Mouse (Mus musculus): ENCODE measurements around the gene Astn1. TPM values are rescaled to one million over a fixed set of nuclear protein-coding genes. Genes with fewer than 3 reads are reported as not detected.

Astn1 gene
- total RNA-seq, 2 experiments from 2014 or later = not detected

DNA sequence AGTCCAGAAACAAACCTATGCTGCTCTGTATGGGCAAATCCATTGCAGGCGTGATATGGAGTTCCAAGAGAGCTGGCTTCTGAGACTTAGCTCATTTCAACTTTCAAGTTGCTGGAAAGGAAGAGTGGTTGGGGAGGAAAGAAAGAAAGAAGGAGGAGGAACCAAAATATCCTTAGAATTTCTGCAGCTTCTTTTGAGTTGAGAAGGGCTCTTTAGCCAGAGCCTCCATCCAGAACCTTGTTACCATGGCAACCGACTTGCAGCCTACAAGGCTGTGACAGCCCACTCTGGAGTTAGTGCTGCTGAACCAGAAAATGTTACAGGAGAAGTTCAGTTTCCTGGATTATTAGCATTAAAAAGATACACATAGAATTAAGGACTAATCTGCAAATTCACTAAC lies 46.1 kb downstream of the Astn1 start:
- no peak for ATAC-seq (replicated peaks; ENCODE audit: low FRiP score, poor library complexity, severe bottlenecking)

DNA sequence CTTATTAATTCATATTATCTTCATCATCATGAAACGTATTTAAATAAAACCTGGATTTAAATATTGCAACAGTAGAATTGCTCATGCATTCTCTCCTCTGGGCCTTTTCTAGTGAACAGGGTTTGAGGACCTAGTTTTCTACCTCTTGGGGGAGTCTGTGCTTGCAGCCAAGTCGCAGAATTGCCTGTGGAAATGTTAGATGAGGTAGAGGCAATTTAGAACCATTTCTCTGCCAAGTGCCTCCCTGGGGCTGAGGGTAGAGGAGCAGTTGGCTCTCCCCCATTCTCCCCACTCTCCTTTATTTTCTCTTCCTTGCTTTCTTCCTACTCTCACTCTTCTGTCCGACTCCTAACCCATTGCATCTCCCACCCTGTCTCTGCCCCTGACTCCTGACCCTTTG lies 49.1 kb downstream of the Astn1 start:
- ATAC-seq (replicated peaks; ENCODE audit: low FRiP score, poor library complexity, severe bottlenecking) = no peak

DNA sequence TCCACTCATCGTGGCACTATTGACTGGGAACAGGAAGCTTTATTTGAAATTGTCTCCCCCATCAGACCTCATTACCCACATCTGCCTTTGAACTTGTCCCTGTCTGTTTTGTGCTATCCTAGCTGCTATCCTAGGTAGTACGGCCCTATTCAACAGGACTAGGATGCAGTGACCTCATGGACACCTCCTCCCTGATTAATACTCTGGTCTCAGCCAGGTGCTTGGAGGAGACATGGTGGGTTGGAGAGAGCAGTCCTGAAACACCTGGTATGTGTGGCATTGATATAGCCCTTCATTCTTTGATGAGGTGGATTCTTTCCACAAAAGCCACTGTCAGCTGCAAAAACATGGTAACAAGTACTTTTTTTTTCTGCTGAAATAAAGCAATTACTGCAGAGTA lies 52.1 kb downstream of the Astn1 start:
- ATAC-seq (replicated peaks; ENCODE audit: low FRiP score, poor library complexity, severe bottlenecking) = no peak

DNA sequence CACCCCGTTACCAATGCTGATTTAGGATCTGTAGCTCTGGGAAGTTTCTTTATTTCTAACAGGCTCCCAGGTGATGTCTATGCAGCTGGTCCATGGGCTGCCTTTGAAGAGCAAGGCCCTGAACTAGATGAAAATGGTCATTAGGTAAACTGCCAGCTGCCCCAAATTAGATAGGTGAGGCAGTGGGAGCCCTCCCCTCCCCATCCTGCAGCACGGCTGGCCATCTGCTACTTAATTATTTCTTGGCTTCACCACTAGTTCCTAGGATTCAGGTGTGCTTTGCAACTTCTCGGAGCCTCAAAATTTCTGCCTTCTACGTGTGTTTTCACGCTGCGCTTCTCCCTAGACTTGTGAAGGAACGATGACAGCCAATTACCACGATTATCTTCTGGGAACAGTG lies 59.4 kb downstream of the Astn1 start:
- ATAC-seq (replicated peaks; ENCODE audit: low FRiP score, poor library complexity, severe bottlenecking) = no peak

DNA sequence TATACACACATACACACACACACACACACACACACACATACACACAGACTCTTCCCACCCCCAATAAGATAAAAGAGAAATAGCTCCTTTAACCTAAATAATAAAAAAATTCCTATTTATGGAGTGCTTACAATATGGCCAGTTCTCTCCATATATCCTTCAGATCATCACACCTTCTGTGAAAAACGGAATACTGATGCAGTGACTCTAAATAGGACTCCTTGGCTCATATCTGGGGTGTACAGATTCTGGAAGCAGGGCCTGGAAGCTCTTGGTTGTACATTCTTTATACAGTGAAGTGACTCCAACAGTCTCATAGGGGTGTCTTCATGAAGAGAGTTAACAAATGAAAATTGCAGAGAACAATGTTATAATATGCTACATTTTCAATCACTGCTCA lies 60.7 kb downstream of the Astn1 start:
- no peak for ATAC-seq (replicated peaks; ENCODE audit: low FRiP score, poor library complexity, severe bottlenecking)

DNA sequence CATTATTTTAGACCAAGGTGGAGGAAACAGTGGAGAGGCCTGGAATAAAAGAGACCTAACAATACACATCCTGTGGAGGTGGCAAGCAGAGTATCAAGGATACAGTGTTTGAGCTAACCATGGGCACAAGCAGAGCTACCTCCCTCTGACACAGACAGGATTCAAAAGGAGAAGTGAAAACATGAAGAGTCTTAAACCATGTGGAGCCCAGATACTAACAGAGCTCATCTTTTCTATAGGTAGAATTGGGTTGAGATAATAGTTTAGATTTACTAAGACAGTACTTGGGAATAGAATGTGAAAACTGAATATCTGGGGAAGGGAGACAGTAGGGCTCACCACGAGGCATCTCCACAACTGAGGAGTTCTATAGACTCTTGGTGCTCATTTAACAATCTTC lies 84.0 kb downstream of the Astn1 start:
- ATAC-seq (replicated peaks; ENCODE audit: low FRiP score, poor library complexity, severe bottlenecking) = no peak

DNA sequence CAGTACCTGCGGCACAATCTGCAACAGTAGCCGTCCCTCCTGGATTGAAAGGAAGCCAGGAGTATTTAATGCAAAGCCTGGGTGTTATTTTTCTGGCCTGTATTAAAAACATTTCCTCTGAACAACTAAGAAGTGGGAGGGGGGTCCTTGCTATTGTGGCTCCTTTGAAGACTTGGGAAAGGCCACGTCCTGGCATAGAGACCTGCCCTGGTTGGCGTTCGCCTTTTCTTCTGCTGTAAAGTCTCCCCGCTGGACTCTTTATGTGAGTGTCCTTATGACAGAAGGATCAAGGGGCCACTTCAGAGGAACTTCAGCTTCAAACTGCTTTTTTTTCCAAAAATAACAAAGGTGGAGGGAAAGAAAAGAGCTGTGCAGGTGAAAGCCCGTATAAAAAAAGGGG lies 85.9 kb downstream of the Astn1 start:
- ATAC-seq (replicated peaks; ENCODE audit: low FRiP score, poor library complexity, severe bottlenecking) = no peak

DNA sequence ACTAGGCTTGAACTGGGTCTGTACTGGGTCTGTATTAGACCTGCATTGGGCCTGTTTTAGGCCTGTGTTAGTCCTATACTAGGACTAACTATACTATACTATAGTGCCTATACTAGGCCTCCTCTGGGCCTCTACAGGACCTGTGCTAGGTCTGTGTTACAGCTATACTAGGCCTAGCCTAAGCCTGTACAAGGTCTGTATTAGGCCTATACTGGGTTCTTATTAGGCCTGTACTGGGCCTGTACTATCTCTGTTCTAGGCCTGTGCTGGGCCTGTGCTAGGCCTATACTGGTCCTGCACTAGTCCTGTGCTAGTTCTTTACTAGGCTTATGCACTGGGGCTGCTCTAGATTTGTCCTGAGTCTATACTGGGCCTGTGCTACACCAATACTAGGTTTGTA lies 90.6 kb downstream of the Astn1 start:
- no peak for ATAC-seq (replicated peaks; ENCODE audit: low FRiP score, poor library complexity, severe bottlenecking)

DNA sequence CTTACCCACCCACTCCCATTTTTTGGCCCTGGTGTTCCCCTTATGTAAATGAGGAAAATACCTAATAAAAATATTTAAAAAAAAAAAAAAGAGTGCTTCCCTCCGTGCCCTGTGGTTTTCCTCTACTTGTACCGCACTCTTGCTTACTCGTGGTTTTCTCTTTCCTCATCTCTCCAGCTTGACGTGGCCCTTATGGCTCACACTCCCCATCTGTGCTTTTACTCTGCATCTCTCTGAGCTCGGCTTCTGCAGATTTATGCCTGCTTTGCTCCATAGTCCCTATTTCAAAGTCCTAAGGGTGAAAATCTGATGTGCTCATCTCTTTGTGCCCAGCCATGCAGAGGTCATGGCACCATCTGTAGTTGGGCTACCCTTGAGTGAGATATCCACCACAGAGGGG lies 91.5 kb downstream of the Astn1 start:
- no peak for ATAC-seq (replicated peaks; ENCODE audit: low FRiP score, poor library complexity, severe bottlenecking)

DNA sequence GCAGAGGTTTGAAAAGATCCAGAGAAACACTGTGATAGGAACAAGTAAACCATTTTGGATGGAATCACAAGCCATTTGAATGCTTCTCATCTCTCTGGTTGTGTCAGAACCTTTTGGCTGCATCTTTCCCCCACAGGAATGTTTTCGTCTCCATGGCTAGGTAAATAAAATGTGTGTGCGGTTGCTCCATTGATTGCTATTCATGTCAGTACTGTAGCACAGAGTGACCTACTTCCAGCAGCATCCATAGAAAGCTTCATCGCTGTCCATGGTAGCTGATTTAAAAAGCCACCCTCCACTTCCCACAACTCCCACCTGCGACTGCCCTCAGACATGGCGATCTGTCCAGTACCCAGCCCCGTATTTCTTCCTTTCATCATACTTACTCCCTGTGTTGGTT lies 101.9 kb downstream of the Astn1 start:
- ATAC-seq (replicated peaks; ENCODE audit: low FRiP score, poor library complexity, severe bottlenecking) = no peak

DNA sequence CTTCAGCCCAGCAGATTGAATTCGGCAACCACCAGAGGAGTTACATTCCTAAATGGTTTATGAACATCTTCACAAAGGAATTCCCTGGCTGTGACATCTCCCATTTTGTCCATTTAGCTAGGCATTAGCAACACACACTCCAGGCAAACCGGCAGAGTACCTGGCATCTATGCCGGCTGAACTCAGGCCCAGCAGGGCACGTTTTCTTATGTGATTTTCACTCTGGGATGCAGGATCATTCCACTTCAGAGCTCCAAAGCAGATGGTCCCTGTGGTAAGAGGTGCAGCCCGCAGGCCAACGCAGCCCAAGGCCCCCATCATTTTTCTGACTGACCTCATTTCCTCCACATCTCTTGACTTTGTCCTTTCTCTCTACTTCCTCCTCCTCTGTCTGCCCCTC lies 103.2 kb downstream of the Astn1 start:
- no peak for ATAC-seq (replicated peaks; ENCODE audit: low FRiP score, poor library complexity, severe bottlenecking)

DNA sequence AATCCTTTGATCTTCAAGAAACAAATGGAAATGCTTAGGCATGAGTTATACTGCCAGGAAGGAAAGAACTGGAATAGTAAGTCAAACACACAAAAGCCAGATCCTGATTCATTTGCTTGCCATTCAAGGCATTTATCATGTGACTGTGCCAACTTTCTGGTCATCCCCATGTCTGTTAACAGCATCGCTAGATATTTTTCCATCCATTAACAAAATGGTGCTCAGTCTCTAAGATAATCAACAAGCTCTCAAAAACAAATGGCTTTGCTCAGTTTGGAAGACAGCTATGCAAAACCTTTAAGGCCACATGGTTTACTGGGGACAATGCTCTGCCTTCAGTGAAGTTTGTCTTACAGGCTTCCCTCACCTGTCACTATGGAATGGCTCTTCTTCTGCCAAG lies 115.8 kb downstream of the Astn1 start:
- ATAC-seq (replicated peaks; ENCODE audit: low FRiP score, poor library complexity, severe bottlenecking) = no peak

DNA sequence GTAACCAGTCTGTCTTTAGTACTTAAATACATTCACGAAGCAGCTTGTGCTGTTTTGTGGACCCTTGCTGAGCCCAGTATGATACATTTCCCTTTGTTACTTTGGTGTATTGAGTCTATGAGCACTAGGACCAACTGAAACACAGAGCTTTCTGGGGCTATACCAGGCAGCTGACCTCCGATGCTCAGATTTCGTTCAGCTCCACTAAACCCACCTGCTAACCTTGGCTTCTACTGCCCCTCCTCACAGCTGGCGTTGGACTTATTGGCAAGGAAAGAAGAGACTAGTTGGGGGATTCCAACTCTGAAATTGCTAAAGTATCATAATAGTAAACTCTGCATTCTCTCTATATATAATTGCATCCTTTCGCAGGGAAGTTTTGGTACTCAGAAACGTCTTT lies 118.2 kb downstream of the Astn1 start:
- no peak for ATAC-seq (replicated peaks; ENCODE audit: low FRiP score, poor library complexity, severe bottlenecking)

DNA sequence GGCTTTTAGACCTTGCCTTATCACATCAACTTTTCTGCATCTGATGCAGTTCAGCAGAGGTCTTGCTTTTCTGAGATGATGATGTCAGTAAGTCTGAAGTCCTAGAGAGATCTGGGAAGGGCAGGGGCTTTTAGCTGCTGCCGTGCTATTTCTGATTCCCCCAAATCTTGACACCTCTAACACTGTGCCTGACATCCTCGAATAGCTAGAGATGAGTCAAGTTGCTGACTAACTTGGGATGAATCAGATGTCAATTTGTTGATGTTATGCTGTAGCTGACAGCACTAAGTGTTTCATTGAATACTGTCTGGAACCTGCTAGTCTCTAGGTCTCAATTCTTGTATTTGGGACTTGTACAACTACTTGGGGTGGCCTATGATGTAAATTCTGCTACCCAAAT lies 121.7 kb downstream of the Astn1 start:
- no peak for ATAC-seq (replicated peaks; ENCODE audit: low FRiP score, poor library complexity, severe bottlenecking)

DNA sequence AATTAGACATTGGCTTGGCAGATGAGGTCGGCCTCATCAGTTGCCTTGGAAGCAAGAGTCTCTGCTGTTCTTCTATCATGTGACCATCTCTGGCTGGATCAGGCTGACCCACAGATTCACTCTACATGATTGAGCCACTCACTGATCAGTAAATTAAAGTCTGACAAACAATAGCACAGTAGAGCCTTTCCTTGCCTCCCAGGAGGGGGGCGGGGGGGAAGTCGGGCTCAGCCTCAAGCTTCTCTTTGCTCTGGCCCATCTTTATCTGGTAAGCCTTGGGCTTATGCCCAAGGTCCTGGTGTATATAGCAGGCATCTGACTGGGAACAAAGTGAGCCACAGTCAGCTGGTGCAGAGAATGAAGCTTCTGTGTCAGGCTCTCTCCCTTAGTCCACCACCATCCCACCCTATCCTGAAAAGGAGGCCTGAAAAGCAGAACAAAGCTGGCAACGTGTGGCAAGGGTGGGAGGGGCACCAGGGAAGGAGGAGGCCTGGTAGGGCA lies 127.5 kb downstream of the Astn1 start:
- ATAC-seq (replicated peaks; ENCODE audit: low FRiP score, poor library complexity, severe bottlenecking) = no peak

DNA sequence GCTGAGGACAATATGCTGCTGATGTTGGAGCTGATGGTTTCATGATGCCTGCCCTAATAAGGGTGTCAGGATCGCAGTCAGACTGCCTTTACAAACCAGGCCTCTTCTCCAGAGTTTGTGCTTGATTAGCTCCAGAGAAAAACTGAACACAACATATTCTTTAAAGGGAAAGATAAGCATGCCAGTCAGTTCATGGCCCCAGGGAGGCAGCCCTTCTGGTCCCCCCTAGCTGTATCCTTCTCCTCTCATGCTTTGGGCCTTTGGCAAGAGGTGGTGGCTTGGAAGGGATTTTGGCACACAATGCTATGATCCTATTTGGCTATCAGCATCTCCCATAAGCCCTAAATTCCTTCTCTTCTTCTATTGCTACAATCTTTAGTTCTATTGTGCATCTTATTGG lies 128.1 kb downstream of the Astn1 start:
- ATAC-seq (replicated peaks; ENCODE audit: low FRiP score, poor library complexity, severe bottlenecking) = no peak

DNA sequence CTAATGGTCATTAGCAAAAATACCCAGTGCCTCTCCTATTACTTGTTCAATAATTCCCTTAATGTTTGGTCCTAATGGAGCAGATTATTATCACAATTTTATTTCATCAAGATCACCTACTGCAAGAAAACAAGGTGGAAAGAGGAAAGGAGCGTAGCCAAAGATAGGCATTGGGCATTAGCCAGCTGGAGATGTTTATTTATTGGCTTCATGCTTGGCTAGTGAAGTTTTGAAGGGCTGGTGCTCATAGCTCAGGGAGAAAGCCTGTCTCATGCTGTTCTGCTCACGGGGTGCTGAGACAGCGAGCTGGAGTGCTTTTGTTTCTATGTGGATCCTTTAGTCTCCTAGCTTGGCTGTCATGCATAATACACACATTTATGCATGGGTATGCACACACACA lies 131.2 kb downstream of the Astn1 start:
- no peak for ATAC-seq (replicated peaks; ENCODE audit: low FRiP score, poor library complexity, severe bottlenecking)

DNA sequence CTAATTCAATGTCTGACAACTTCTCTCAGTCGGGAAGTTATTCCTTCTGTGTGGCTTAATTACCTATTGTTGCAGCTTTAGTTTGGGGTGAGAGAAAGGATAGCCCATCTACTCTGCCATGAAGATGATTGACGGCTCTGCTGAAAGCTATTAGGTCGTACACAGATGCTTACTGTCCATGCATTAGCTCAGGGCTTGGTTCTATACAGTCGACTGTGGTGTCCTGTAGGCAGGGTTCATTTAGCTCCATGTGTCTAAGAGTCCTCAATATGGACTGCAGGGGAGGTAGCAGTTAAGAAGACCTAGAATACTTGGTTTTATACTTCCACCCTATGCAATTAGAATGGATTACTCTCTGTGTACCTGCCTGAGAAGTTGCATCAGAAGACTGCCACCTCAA lies 138.1 kb downstream of the Astn1 start:
- ATAC-seq (replicated peaks; ENCODE audit: low FRiP score, poor library complexity, severe bottlenecking) = no peak

DNA sequence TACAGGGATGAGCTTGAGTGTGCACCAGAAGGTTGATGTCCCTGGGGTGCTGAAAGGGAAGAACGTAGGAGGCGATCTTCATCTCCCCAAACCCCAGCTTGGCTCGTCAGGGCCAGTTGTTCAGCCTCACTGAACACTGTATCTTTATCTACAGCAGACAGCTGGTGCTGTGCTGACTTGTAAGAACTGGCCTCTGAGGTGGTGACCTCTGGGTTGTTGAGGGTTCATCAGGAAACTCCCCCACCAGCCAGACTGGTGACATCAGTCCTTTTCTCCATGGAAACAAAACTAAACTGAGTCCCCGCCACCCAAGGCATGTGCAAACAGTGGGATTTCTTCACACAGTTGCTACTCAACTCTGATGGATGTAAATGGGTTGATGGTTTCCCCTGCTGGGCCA lies 138.9 kb downstream of the Astn1 start:
- no peak for ATAC-seq (replicated peaks; ENCODE audit: low FRiP score, poor library complexity, severe bottlenecking)

DNA sequence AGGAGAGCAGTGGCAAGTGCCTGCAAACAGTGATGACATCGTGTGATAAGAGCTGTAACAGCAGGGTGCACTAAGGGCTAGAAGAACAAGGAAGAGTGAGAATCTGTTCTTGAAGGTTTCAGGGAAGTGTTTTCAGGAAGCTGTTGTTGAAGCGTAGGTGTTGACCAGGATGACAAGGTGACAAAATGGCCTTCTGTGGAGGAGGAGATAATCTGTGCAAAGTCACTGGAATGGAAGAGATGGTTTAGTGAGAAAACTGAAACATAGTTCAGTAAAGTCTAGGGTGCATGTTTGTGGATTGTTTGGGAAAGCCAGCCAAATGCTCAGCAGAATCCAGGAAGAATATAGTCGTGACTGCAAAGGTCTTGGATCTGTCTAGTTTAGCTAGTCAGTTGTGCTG lies 145.5 kb downstream of the Astn1 start:
- no peak for ATAC-seq (replicated peaks; ENCODE audit: low FRiP score, poor library complexity, severe bottlenecking)

DNA sequence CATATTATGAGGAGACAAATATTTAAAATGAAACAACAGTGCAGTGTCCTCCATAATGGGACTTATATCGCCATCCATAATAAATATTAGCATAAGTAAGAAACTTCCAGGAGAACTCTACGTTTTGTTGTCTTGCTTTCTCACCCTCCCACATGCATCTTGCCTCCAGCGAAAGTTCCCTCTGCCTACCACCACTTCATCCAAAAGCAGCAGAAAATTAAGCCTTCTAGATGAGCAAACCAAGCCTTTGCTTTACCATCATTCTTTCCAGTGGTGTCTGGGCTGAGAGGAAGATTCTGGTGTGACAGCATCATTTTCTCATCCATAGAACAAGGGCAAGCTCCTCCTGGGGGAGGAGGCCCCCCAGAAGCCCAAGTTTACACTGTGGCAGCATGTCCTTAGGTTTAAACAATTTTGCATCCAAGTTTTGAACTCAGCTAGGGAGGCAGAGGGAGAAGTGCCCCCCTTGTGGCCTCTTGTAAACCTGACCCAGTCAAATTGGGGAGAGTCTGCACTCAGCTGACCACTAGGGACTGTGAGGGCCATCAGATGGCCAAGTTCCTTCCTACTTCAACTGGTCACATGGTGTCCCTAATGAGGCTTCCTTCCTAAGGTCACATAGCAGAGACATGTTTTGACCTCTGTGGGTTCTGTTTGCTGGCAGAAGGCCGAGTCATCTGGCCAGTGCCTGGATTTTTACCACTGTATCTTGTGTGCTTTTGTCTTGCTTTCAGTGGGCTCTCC lies 147.2 kb downstream of the Astn1 start:
- ATAC-seq (replicated peaks; ENCODE audit: low FRiP score, poor library complexity, severe bottlenecking) = no peak

DNA sequence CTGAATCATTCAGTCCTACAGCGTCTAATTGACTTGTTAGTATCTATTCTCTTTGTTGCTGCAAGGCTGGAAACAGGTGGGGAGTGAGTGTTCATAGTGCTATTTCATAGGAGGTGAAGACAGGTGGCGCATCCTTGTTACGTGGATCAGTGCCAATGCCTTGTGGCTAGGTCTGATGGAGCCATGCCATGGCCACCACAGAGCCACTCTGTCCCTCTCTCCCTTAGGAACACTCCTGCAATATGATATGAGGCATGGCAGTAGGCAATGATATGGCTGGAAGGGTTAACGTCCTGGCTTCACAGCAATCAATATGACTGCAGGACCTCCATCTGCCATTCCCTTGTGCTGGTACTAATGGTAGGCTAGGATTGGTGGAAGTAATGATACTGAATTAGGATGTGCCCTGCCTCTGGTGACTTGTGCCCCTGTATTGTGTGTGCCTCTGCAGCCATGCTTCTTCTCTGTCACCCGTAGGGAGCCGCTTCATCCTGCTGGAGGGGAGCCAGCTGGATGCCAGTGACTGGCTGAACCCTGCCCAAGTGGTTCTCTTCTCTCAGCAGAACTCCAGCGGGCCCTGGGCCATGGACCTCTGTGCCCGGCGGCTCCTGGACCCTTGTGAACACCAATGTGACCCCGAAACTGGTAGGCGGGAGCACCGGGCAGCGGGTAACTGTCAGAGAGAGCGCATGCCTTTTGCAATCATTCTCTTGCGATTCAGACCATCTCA lies 148.6 kb downstream of the Astn1 start:
- ATAC-seq (replicated peaks; ENCODE audit: low FRiP score, poor library complexity, severe bottlenecking) = no peak

All from erythroblast, adult 5-6 weeks (primary cell).